Mouse (Mus musculus): Measurements from ENCODE around the gene Tubb2b.

GRCm38 (mm10) chr13:34149463-34150176 is 19.4 kb upstream of the Tubb2b start:
- TF ChIP-seq CTCF (conservative IDR thresholded peaks at IDR 0.05; ENCODE audit: low read length) (no peak), POU5F1 (IDR thresholded peaks at IDR 0.05; ENCODE audit: borderline replicate concordance, low read length) (no peak)
